Mouse (Mus musculus): Measurements from ENCODE around the gene Arid1b.

- no peak for TF ChIP-seq CTCF (IDR thresholded peaks at IDR 0.05; ENCODE audit: low read depth, low read length)
- TF ChIP-seq GATA2 (IDR thresholded peaks at IDR 0.05; ENCODE audit: borderline replicate concordance, low read depth, low read length), result no peak
- no peak for TF ChIP-seq GATA1 (IDR thresholded peaks at IDR 0.05; ENCODE audit: borderline replicate concordance, low read length)
- no peak for TF ChIP-seq TAL1 (conservative IDR thresholded peaks at IDR 0.05; ENCODE audit: low read depth, low read length)
Measured at GRCm38 (mm10) chr17:5004266-5004665, 10.1 kb downstream of the Arid1b start.
